Mouse (Mus musculus): Measurements from ENCODE around the gene Ccdc124. TPM values are rescaled to one million over a fixed set of nuclear protein-coding genes. Genes with fewer than 3 reads are reported as not detected.

Gene Ccdc124
- total and polyA plus RNA-seq, 3 experiments, result 47.6 to 87.1 TPM; not detected in 1

DNA sequence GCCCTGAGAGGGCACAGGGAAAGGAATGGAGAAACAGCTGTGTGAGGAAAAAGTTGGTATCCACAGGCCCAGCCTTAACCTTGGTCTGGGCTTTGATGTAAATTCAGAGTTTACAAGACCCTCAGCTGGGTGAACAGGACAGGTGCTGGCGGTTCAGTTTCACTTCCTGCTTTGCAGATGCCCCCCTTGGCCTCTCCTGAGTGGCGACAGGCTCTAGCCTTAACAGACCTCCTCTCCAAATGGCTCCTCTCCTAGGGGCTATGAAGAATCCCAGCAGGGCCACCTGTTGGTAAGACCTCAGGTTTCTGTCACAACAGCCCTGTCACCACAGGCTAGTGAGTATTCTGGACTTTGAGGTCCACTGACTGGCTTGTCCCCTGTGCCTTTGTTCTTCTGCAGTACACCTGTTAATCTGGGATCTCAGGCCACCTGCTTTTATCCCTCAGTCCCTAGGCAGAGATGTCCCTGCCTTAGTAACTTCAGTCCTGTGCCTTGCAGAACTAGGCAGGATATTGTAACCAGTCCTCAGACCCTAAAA is 25.0 kb upstream of the Ccdc124 start:
- Histone ChIP-seq H3K27me3 (ENCODE audit: control insufficient read depth in 1 of 2, insufficient read depth in 2 of 2, low read length in 2 of 2) (no peaks in the 10 kb centered on the region), H3K4me1 (ENCODE audit: control insufficient read depth in 1 of 2, insufficient read depth in 2 of 2, low read length in 2 of 2) (peaks cover 4 to 11% of the 10 kb centered on the region in 2 experiments; a peak in 3 of 4 replicates), H3K36me3 (ENCODE audit: control insufficient read depth in 1 of 2, insufficient read depth in 2 of 2, low read length in 2 of 2) (peaks cover 7 to 17% of the 10 kb centered on the region in 2 experiments; a peak in 3 of 4 replicates), H3K9me3 (replicated peaks; ENCODE audit: insufficient read depth, low read length) (no peaks in the 10 kb centered on the region), H3K79me2 (ENCODE audit: control insufficient read depth, insufficient read depth, low read length, poor library complexity) (peaks cover 19% of the 10 kb centered on the region), H3K9ac (ENCODE audit: control insufficient read depth, low read depth, low read length, poor library complexity, severe bottlenecking) (peak overlapping the region; percentile 93), H3K27ac (ENCODE audit: control insufficient read depth, low read depth, low read length) (peak overlapping the region; percentile 62), H3K4me3 (ENCODE audit: control insufficient read depth in 1 of 2, insufficient read depth in 1 of 2, low read depth in 2 of 2, low read length in 2 of 2) (peak overlapping the region; percentile 74 to 85)
- peak; percentile 41; the same call in 1 of the 2 replicates for TF ChIP-seq ELF1 (IDR thresholded peaks at IDR 0.05; ENCODE audit: low read depth, low read length)
- no peak for TF ChIP-seq POLR2AphosphoS2 (IDR thresholded peaks at IDR 0.05; ENCODE audit: low read length)
- DNase-seq (ENCODE audit: low read depth, low spot score), result peak; percentile 62

DNA sequence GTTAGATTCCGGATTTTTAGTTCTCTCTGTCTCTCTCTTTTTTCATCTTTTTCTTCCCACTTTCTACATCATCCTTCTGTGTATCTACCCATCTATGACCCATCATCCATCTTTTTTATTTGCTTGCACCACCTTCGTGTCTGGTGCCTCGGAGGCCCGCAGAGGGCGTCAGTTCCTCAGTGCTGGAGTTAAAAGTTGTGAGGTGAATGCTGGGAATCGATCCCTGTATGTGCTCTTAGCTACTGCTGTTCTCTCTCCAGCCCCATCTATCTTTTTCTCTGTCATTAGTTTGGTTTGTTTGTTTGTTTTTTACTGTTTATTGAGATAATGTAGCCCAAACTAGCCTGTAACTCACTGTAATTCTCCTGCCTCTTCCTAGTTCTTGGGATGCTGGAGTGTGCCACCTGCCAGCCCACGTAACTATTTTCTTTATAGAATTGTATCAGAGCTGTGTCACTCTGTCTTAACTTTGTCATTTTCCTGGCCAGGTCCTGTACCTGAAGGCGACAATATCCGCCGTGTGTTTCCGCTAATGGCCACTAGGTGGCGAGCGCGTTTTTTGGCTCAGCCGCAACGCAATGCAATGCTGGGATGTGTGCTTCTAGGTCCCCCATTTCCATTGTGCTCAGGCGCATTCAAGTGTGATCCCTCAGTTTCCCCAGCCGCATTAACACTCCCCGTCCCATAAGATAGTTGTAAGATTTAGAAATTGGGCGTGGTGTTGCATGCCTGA is 24.1 kb upstream of the Ccdc124 start:
- Histone ChIP-seq H3K36me3 (ENCODE audit: control insufficient read depth in 1 of 2, insufficient read depth in 2 of 2, low read length in 2 of 2) (peaks cover 7 to 17% of the 10 kb centered on the region in 2 experiments; a peak in 3 of 4 replicates), H3K27ac (ENCODE audit: control insufficient read depth, low read depth, low read length) (peak overlapping the region; percentile 91), H3K9me3 (replicated peaks; ENCODE audit: insufficient read depth, low read length) (no peaks in the 10 kb centered on the region), H3K27me3 (ENCODE audit: control insufficient read depth in 1 of 2, insufficient read depth in 2 of 2, low read length in 2 of 2) (no peaks in the 10 kb centered on the region), H3K4me3 (ENCODE audit: control insufficient read depth in 1 of 2, insufficient read depth in 1 of 2, low read depth in 2 of 2, low read length in 2 of 2) (peak overlapping the region; percentile 74 to 85), H3K79me2 (ENCODE audit: control insufficient read depth, insufficient read depth, low read length, poor library complexity) (peaks cover 19% of the 10 kb centered on the region), H3K4me1 (ENCODE audit: control insufficient read depth in 1 of 2, insufficient read depth in 2 of 2, low read length in 2 of 2) (peaks cover 4 to 11% of the 10 kb centered on the region in 2 experiments; a peak in 3 of 4 replicates), H3K9ac (ENCODE audit: control insufficient read depth, low read depth, low read length, poor library complexity, severe bottlenecking) (peak overlapping the region; percentile 93)
- peak; percentile 91 for DNase-seq (ENCODE audit: low read depth, low spot score)
- TF ChIP-seq ZNF384 (IDR thresholded peaks at IDR 0.05; ENCODE audit: low read depth, low read length) (no peak), EP300 (IDR thresholded peaks at IDR 0.05; ENCODE audit: low read depth in 1 of 2, low read length in 2 of 2) (no peak), ZKSCAN1 (IDR thresholded peaks at IDR 0.05; ENCODE audit: low read depth, low read length) (no peak), POLR2A (IDR thresholded peaks at IDR 0.05; ENCODE audit: control insufficient read depth in 1 of 2, insufficient read depth in 1 of 2, low read depth in 1 of 2, low read length in 2 of 2, poor library complexity in 1 of 2) (no peak; a peak in 1 of 4 replicates), CTCF (IDR thresholded peaks at IDR 0.05 in 2 of 3, conservative IDR thresholded peaks at IDR 0.05 in 1 of 3; ENCODE audit: control insufficient read depth in 1 of 3, insufficient read depth in 1 of 3, low read depth in 2 of 3, low read length in 3 of 3, poor library complexity in 1 of 3, severe bottlenecking in 1 of 3) (peak; percentile 78 to 94 (median 87)), SIN3A (IDR thresholded peaks at IDR 0.05; ENCODE audit: low read length) (peak; percentile 52), ZMIZ1 (IDR thresholded peaks at IDR 0.05; ENCODE audit: low read depth, low read length) (no peak; the same call in 1 of the 2 replicates), USF1 (IDR thresholded peaks at IDR 0.05; ENCODE audit: low read depth, low read length) (no peak), HCFC1 (IDR thresholded peaks at IDR 0.05; ENCODE audit: low read depth, low read length) (no peak), TAL1 (IDR thresholded peaks at IDR 0.05; ENCODE audit: low read length) (no peak), MAX (IDR thresholded peaks at IDR 0.05; ENCODE audit: low read length) (no peak; the same call in 1 of the 2 replicates), ELF1 (IDR thresholded peaks at IDR 0.05; ENCODE audit: low read depth, low read length) (0 out of 2 replicates have a peak, but pooled peaks have one; percentile 9), NRF1 (IDR thresholded peaks at IDR 0.05; ENCODE audit: insufficient read depth, low read depth, low read length, poor library complexity, severe bottlenecking) (no peak; the same call in 1 of the 2 replicates), USF2 (IDR thresholded peaks at IDR 0.05; ENCODE audit: borderline replicate concordance in 1 of 2, insufficient read depth in 1 of 2, low read depth in 1 of 2, low read length in 2 of 2) (no peak), GABPA (IDR thresholded peaks at IDR 0.05; ENCODE audit: low read depth, low read length) (no peak), SMC3 (IDR thresholded peaks at IDR 0.05; ENCODE audit: low read depth, low read length) (peak; percentile 68), MAZ (IDR thresholded peaks at IDR 0.05; ENCODE audit: low read depth, low read length) (no peak), POLR2AphosphoS2 (IDR thresholded peaks at IDR 0.05; ENCODE audit: low read length) (no peak; the same call in none of the 2 replicates), RCOR1 (IDR thresholded peaks at IDR 0.05; ENCODE audit: low read depth, low read length) (no peak), MYB (IDR thresholded peaks at IDR 0.05; ENCODE audit: low read depth, low read length) (no peak), TBP (IDR thresholded peaks at IDR 0.05; ENCODE audit: low read depth, low read length) (no peak), UBTF (IDR thresholded peaks at IDR 0.05; ENCODE audit: borderline replicate concordance, insufficient read depth, low read depth, low read length) (no peak), RAD21 (IDR thresholded peaks at IDR 0.05; ENCODE audit: low read depth, low read length) (peak; percentile 77), MXI1 (IDR thresholded peaks at IDR 0.05; ENCODE audit: low read depth, low read length) (peak; percentile 85), CHD1 (IDR thresholded peaks at IDR 0.05; ENCODE audit: low read depth, low read length) (0 out of 2 replicates have a peak, but pooled peaks have one; percentile 78), NELFE (IDR thresholded peaks at IDR 0.05; ENCODE audit: low read depth, low read length) (no peak; the same call in 1 of the 2 replicates), MAFK (IDR thresholded peaks at IDR 0.05; ENCODE audit: borderline replicate concordance, low read depth, low read length) (no peak), MYC (IDR thresholded peaks at IDR 0.05; ENCODE audit: low read depth, low read length) (peak; percentile 70; the same call in 1 of the 2 replicates)

All from MEL (cell line).